Mouse (Mus musculus) G1E-ER4 (cell line): ENCODE results near the gene Homer1. TPM values are rescaled to one million over a fixed set of nuclear protein-coding genes. Genes with fewer than 3 reads are reported as not detected.

Source experiments
- GATA1 ChIP-seq: IDR thresholded peaks from one replicate; pipeline ENCODE4 v1.8.0; 2012; ENCODE audit warnings: low read length, inconsistent platforms
- polyA plus RNA-seq: library from polyadenylated mRNA; stranded (reverse); fragments of >175 nt; gene quantifications from 2 replicates; pipeline ENCODE4 v1.2.3, GENCODE M21; 2012

The Homer1 gene
- polyA plus RNA-seq, 1 experiment = 10.3 TPM

- no peak for TF ChIP-seq GATA1
Measured at GRCm38 (mm10) chr13:93378493-93378892, 79.1 kb downstream of the Homer1 start.

GRCm38 (mm10) chr13:93380399-93381063 is 81.1 kb downstream of the Homer1 start:
- no peak for TF ChIP-seq GATA1

- peak; percentile 39 for TF ChIP-seq GATA1
Measured at GRCm38 (mm10) chr13:93381301-93381700, 81.9 kb downstream of the Homer1 start.

- no peak for TF ChIP-seq GATA1
Measured at GRCm38 (mm10) chr13:93383092-93383491, 83.7 kb downstream of the Homer1 start.

- no peak for TF ChIP-seq GATA1
Measured at GRCm38 (mm10) chr13:93383620-93384019, 84.2 kb downstream of the Homer1 start.

- TF ChIP-seq GATA1 = peak; percentile 35
Measured at GRCm38 (mm10) chr13:93384481-93384880, 85.0 kb downstream of the Homer1 start.

GRCm38 (mm10) chr13:93385147-93385546 is 85.7 kb downstream of the Homer1 start:
- no peak for TF ChIP-seq GATA1

GRCm38 (mm10) chr13:93387440-93387839 is 88.0 kb downstream of the Homer1 start:
- no peak for TF ChIP-seq GATA1

- TF ChIP-seq GATA1 = peak; percentile 88
Measured at GRCm38 (mm10) chr13:93388594-93389241, 89.3 kb downstream of the Homer1 start.

GRCm38 (mm10) chr13:93389242-93389625 is 89.8 kb downstream of the Homer1 start:
- TF ChIP-seq GATA1 = no peak

- no peak for TF ChIP-seq GATA1
Measured at GRCm38 (mm10) chr13:93399710-93400216, 100.3 kb downstream of the Homer1 start.

GRCm38 (mm10) chr13:93401947-93402346 is 102.5 kb downstream of the Homer1 start:
- TF ChIP-seq GATA1 = no peak

- no peak for TF ChIP-seq GATA1
Measured at GRCm38 (mm10) chr13:93406855-93407254, 107.4 kb downstream of the Homer1 start.

- no peak for TF ChIP-seq GATA1
Measured at GRCm38 (mm10) chr13:93410343-93410742, 110.9 kb downstream of the Homer1 start.

- no peak for TF ChIP-seq GATA1
Measured at GRCm38 (mm10) chr13:93415055-93415454, 115.6 kb downstream of the Homer1 start.

GRCm38 (mm10) chr13:93418292-93418691 is 118.9 kb downstream of the Homer1 start:
- no peak for TF ChIP-seq GATA1

- no peak for TF ChIP-seq GATA1
Measured at GRCm38 (mm10) chr13:93419779-93420178, 120.3 kb downstream of the Homer1 start.

GRCm38 (mm10) chr13:93423224-93423623 is 123.8 kb downstream of the Homer1 start:
- TF ChIP-seq GATA1 = no peak
